Mouse (Mus musculus): ENCODE measurements at regions not wholly inside any gene's neighbourhood (a gene's known extent, or its start where the extent isn't known, plus 50 kb on each side); places are given as distances from the start of the nearest gene placed in this dataset.
A peak's percentile ranks its signal among the peaks of the same experiment; 100 is the strongest.
"Not testable (repeated sequence)": the region's sequence is repeated elsewhere in the genome, so short reads cannot be mapped to it uniquely, and the experiment has no call there.

- DNase-seq (ENCODE audit: low read depth, low spot score): no peak
Measured at GRCm38 (mm10) chr3:9133991-9134390, 475.9 kb downstream of the Zfp704 start.

GRCm38 (mm10) chr3:9132104-9132751 lies 477.7 kb downstream of the Zfp704 start:
- no peak for DNase-seq (ENCODE audit: low read depth, low spot score)

GRCm38 (mm10) chr3:9131366-9131765 lies 478.5 kb downstream of the Zfp704 start:
- DNase-seq (ENCODE audit: low read depth, low spot score): no peak

GRCm38 (mm10) chr3:9128407-9128806 lies 481.5 kb downstream of the Zfp704 start:
- DNase-seq (ENCODE audit: low read depth, low spot score): peak; percentile 25

GRCm38 (mm10) chr3:9123079-9123478 lies 486.8 kb downstream of the Zfp704 start:
- DNase-seq (ENCODE audit: low read depth, low spot score): no peak

- DNase-seq (ENCODE audit: low read depth, low spot score): no peak
Measured at GRCm38 (mm10) chr3:9117913-9118312, 492.0 kb downstream of the Zfp704 start.

- no peak for DNase-seq (ENCODE audit: low read depth, low spot score)
Measured at GRCm38 (mm10) chr3:9113410-9113809, 496.5 kb downstream of the Zfp704 start.

- DNase-seq (ENCODE audit: low read depth, low spot score): no peak
Measured at GRCm38 (mm10) chr3:9110741-9111140, 499.1 kb downstream of the Zfp704 start.

- peak; percentile 22 for DNase-seq (ENCODE audit: low read depth, low spot score)
Measured at GRCm38 (mm10) chr3:9109991-9110390, 499.9 kb downstream of the Zfp704 start.

- DNase-seq (ENCODE audit: low read depth, low spot score): no peak
Measured at GRCm38 (mm10) chr3:9109485-9109884, 500.4 kb downstream of the Zfp704 start.

GRCm38 (mm10) chr3:9107766-9108410 lies 502.0 kb downstream of the Zfp704 start:
- no peak for DNase-seq (ENCODE audit: low read depth, low spot score)

GRCm38 (mm10) chr3:9105191-9105926 lies 504.5 kb downstream of the Zfp704 start:
- peak; percentile 17 for DNase-seq (ENCODE audit: low read depth, low spot score)

- DNase-seq (ENCODE audit: low read depth, low spot score): no peak
Measured at GRCm38 (mm10) chr3:9103456-9103855, 506.4 kb downstream of the Zfp704 start.

- no peak for DNase-seq (ENCODE audit: low read depth, low spot score)
Measured at GRCm38 (mm10) chr3:9101240-9101639, 508.6 kb downstream of the Zfp704 start.

- DNase-seq (ENCODE audit: low read depth, low spot score): no peak
Measured at GRCm38 (mm10) chr3:9100761-9101160, 509.1 kb downstream of the Zfp704 start.

- no peak for DNase-seq (ENCODE audit: low read depth, low spot score)
Measured at GRCm38 (mm10) chr3:9098441-9098840, 511.4 kb downstream of the Zfp704 start.

GRCm38 (mm10) chr3:9084134-9084533 lies 525.8 kb downstream of the Zfp704 start:
- no peak for DNase-seq (ENCODE audit: low read depth, low spot score)

- DNase-seq (ENCODE audit: low read depth, low spot score): no peak
Measured at GRCm38 (mm10) chr3:9082061-9082460, 527.8 kb downstream of the Zfp704 start.

GRCm38 (mm10) chr3:9078201-9078600 lies 531.7 kb downstream of the Zfp704 start:
- no peak for DNase-seq (ENCODE audit: low read depth, low spot score)

GRCm38 (mm10) chr3:9076696-9077095 lies 533.2 kb downstream of the Zfp704 start:
- DNase-seq (ENCODE audit: low read depth, low spot score): peak; percentile 66

GRCm38 (mm10) chr3:9072471-9072870 lies 537.4 kb downstream of the Zfp704 start:
- DNase-seq (ENCODE audit: low read depth, low spot score): not testable (repeated sequence)

GRCm38 (mm10) chr3:9067048-9067447 lies 542.8 kb downstream of the Zfp704 start:
- DNase-seq (ENCODE audit: low read depth, low spot score): peak; percentile 71

GRCm38 (mm10) chr3:9066374-9066773 lies 543.5 kb downstream of the Zfp704 start:
- no peak for DNase-seq (ENCODE audit: low read depth, low spot score)
